Mouse (Mus musculus): ENCODE measurements around the gene Clic6.

The Clic6 gene

DNA sequence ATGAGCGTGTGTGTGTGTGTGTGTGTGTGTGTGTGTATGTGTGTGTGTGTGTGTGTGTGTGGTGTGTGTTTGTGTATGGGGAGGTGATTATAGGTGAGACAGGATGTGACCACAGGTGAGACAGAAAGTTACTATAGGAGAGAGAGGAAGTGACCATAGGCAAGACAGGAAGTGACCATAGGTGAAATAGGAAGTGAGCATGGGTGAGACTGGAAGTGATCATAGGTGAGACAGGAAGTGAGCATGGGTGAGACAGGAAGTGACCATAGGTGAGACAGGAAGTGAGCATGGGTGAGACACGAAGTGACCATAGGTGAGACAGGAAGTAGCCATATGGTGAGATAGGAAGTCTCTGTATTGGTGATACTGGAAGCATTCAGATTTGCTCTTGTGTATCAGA is 49.7 kb downstream of the Clic6 start:
- DNase-seq: no peak

DNA sequence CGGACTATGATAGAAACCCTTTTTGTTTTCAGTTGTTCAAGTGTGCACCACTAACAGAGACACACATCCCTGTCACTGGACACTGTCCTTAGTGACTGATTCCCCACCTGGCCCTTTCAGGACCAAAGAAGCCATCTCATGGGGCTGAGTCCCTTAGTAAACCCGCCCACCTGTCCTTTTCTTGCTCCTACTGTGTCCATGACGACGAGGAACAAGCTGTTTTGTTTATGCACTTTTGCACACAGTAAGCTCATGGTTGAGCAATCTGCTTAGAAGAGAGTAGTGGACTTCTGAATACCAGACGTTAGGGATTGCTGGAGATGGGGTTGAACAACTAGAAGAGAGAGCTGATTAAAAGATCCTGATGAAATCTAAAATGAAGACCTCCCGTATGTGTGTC is 52.8 kb downstream of the Clic6 start:
- no peak for DNase-seq

GRCm38 (mm10) chr16:92544264-92544663 is 58.7 kb downstream of the Clic6 start:
- peak; percentile 11 for DNase-seq

GRCm38 (mm10) chr16:92548651-92549050 is 63.1 kb downstream of the Clic6 start:
- DNase-seq: no peak

- no peak for DNase-seq
Measured at GRCm38 (mm10) chr16:92551266-92552105, 66.0 kb downstream of the Clic6 start.

- no peak for DNase-seq
Measured at GRCm38 (mm10) chr16:92552106-92552382, 66.5 kb downstream of the Clic6 start.

DNA sequence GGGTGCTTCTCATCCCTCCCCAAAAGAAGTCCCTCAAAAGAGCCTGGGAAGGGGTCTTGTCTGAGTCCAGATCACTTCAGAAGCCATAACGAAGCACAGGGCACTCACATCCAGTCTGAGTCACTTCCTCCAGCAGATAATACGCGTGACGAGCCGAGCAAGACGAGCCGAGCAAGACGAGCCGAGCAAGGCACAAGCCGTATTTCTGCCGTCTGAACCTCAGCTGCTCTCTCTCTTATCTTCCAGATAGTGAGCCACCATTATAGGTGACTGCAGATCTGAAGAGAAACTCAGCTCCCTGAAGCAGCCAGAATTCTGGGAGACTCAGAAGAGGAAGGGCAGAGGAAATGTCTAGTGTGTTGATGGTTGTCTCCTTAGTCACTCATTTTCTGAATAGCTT is 67.3 kb downstream of the Clic6 start:
- no peak for DNase-seq

GRCm38 (mm10) chr16:92555051-92555450 is 69.5 kb downstream of the Clic6 start:
- no peak for DNase-seq

DNA sequence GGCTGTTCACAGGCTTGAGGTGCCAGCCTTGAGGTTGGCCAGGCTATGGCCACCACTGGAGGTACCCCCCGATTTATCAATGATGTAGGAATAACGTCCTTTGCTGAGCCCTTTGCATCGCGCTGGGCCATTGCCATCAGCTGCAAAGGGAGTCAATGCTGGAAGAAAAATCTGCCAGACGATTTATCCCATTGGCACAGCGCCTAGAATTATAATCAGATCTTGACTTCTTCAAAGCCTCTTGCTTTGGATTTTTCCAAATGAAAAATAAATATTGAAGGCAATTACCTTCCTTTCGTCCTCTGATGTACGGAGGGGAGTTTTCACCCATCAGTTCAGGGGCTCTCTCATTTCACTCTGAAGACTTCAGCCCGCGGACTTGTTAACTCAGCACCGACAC is 79.8 kb downstream of the Clic6 start:
- DNase-seq: peak; percentile 5

DNA sequence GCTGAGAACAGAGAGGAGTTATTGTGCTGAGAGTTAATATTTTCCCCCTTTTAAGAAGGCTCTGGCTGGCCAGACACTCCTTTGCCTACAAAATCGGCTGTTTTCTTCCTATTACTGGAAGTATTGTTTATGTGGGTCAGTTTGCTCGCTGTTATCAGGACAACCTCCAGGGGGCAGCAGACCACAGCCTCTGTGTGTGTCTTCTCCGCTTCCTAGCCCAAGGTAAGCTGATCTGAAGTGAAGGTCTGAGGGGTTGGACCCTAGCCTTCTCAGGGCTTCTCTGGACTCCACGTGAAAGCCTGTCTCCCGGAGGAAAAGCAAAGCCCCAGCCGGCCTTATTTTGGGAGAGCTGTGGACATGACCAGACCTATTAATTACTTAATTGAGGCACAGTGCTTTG is 80.2 kb downstream of the Clic6 start:
- peak; percentile 81 for DNase-seq

- DNase-seq: no peak
Measured at GRCm38 (mm10) chr16:92566146-92566545, 80.6 kb downstream of the Clic6 start.

GRCm38 (mm10) chr16:92571246-92571645 is 85.7 kb downstream of the Clic6 start:
- DNase-seq: no peak

GRCm38 (mm10) chr16:92573193-92573592 is 87.7 kb downstream of the Clic6 start:
- no peak for DNase-seq

GRCm38 (mm10) chr16:92575792-92576191 is 90.3 kb downstream of the Clic6 start:
- no peak for DNase-seq

DNA sequence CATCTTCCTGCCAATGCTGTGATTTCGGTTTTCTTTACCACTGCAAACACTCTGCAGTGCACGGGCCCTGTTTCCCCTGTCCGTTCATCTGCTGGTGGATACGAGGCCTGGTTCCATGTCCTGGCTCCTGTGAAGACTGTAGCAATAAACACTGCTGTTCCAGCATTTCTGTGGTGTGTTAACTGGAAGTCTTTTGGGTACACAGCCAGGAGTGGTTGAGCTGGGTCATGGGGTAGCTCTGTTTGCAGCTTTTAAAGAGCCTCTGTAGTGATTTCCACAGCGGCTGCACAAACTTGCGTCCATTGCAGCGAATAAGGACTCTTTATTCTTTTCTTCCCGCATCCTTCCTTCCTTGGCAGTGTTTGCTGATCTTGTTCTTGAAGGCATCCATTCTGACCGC is 91.8 kb downstream of the Clic6 start:
- no peak for DNase-seq

DNA sequence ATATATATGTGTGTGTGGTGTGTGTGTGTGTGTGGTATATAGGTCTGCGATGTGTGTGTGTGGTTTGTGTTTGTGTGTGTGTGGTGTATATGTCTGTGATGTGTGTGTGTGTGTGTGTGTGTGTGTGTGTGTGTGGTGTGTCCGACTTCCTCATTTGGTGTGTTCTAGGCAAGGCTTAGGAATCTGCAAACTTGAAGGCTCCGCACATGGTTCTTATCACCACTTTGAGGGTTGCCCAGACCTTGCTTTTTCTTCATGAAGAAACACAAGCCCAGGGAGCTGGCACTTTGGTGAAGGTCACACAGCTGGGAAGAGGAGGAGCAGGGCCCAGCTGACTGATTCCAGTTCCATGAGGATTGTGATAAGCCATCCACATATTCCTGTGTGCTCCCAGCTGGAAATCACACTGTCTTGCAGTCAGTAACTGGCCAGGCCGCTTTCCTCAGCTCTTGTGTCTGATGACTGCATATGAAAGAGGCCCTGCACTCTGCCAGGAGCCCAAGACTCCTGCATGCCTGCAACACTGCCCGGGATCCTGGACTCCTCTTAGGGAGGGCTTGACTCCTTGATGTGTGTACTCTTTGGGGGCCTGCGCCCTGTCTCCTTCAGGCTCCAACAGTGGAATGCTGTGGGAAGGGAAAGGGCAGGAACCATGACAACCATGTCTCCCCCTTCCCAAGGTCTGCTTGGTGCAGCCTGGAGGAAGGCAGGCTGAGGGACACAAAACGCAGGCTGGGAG is 93.5 kb downstream of the Clic6 start:
- no peak for DNase-seq

GRCm38 (mm10) chr16:92580981-92581380 is 95.4 kb downstream of the Clic6 start:
- no peak for DNase-seq

DNA sequence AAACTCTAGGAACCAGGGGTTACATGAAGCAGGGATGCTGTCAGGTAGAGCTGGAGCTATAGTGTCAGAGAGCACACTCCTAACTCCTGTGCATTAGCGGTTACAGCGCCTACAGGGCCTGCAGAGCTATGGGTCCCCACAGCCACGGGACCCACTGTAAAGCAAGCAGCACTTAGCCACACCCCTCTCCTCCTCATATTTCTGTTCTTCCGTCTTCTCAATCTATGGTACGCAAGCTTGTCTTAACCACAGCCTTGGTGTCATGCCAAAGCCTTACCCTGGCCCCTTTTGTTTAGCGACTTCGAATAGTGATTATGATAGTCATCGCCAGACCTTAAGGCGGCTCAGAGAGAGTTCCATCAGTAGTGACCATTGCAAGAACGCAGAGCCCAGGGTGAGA is 96.2 kb downstream of the Clic6 start:
- no peak for DNase-seq

- DNase-seq: no peak
Measured at GRCm38 (mm10) chr16:92587836-92588235, 102.3 kb downstream of the Clic6 start.
